Mouse (Mus musculus) heart, embryonic 16.5 days (tissue): Measurements from ENCODE around the gene Mccc2. TPM values are rescaled to one million over a fixed set of nuclear protein-coding genes. Genes with fewer than 3 reads are reported as not detected.

Experiments
- ATAC-seq: fragments of 200-750 bp; cut with Nextera tagmentation; replicated peaks from 2 replicates; pipeline ENCODE4 v1.8.0; 2017; ENCODE audit warnings: moderate number of reproducible peaks; ENCODE audit not compliant: insufficient read depth, low FRiP score; ENCODE audit errors: extremely low read depth
- H3K27ac ChIP-seq: fragments of 300-500 bp; sonication (generic); 2 replicates; pipeline ENCODE4 v1.5.1; 2014; ENCODE audit warnings: mild to moderate bottlenecking, low read length, control low read depth, moderate library complexity
- H3K27me3 ChIP-seq: fragments of 300-500 bp; sonication (generic); 2 replicates; pipeline ENCODE4 v1.6.1; 2014; ENCODE audit warnings: low read length, mixed read lengths; ENCODE audit not compliant: control insufficient read depth, insufficient read depth
- H3K36me3 ChIP-seq: fragments of 300-500 bp; sonication (generic); 2 replicates; pipeline ENCODE4 v1.6.1; 2014; ENCODE audit not compliant: control insufficient read depth, insufficient read depth
- H3K4me1 ChIP-seq: fragments of 300-500 bp; sonication (generic); 2 replicates; pipeline ENCODE4 v1.6.1; 2014; ENCODE audit warnings: low read length, mixed read lengths; ENCODE audit not compliant: control insufficient read depth, insufficient read depth
- H3K4me2 ChIP-seq: fragments of 300-500 bp; sonication (generic); 2 replicates; pipeline ENCODE4 v1.6.1; 2014; ENCODE audit warnings: low read depth, mild to moderate bottlenecking, control low read depth, low read length
- H3K4me3 ChIP-seq: fragments of 300-500 bp; sonication (generic); 2 replicates; pipeline ENCODE4 v1.5.1; 2014; ENCODE audit warnings: mild to moderate bottlenecking, control low read depth, low read length
- H3K9ac ChIP-seq: fragments of 300-500 bp; sonication (generic); 2 replicates; pipeline ENCODE4 v1.6.1; 2014; ENCODE audit warnings: low read length, control low read depth
- H3K9me3 ChIP-seq: fragments of 300-500 bp; sonication (generic); replicated peaks from 2 replicates; pipeline ENCODE4 v1.6.1; 2016; ENCODE audit warnings: low read length; ENCODE audit not compliant: control insufficient read depth
- WGBS: fragments of 180-500 bp; shearing (Covaris S2); extraction: QIAGEN DNeasy Blood & Tissue Kit; methylation state at CpG from one replicate; pipeline ENCODE4 v1.1.7; 2014; 5-methylcytosine and 5-hydroxymethylcytosine counted together
- polyA plus RNA-seq: library from polyadenylated mRNA; unstranded; fragments of >200 nt; fragmentation: Nextera tagmentation; extraction: Ambion mirVana; gene quantifications from 2 replicates; pipeline ENCODE4 v1.2.1, GENCODE M21; 2015

The Mccc2 gene
- polyA plus RNA-seq, 1 experiment from 2014 or later, result 33.4 TPM

GRCm38 (mm10) chr13:99954902-99955590, 60.4 kb downstream of the Mccc2 start:
- H3K27ac ChIP-seq, result no peak overlapping the region
- H3K9me3 ChIP-seq, result peaks cover 7% of the 10 kb centered on the region
- H3K4me3 ChIP-seq, result no peak overlapping the region
- no peak for ATAC-seq
- H3K36me3 ChIP-seq, result peaks cover 23% of the 10 kb centered on the region
- no peak overlapping the region for H3K4me2 ChIP-seq
- H3K4me1 ChIP-seq, result no peaks in the 10 kb centered on the region
- WGBS, result 89% methylated on average over 5 of the region's 5 CpGs
- no peaks in the 10 kb centered on the region for H3K27me3 ChIP-seq
- no peak overlapping the region for H3K9ac ChIP-seq

GRCm38 (mm10) chr13:99947417-99947816, 68.0 kb downstream of the Mccc2 start:
- Histone ChIP-seq H3K4me2 (no peak overlapping the region), H3K36me3 (peaks cover 7% of the 10 kb centered on the region), H3K4me3 (no peak overlapping the region), H3K9ac (no peak overlapping the region), H3K4me1 (no peaks in the 10 kb centered on the region), H3K9me3 (no peaks in the 10 kb centered on the region; the same call in 1 of the 2 replicates), H3K27me3 (no peaks in the 10 kb centered on the region), H3K27ac (no peak overlapping the region)
- ATAC-seq, result no peak
- 67% methylated on average over 4 of the region's 4 CpGs for WGBS

GRCm38 (mm10) chr13:99943525-99943924, 71.9 kb downstream of the Mccc2 start:
- no peak overlapping the region for H3K27ac ChIP-seq
- H3K27me3 ChIP-seq, result no peaks in the 10 kb centered on the region
- H3K9ac ChIP-seq, result no peak overlapping the region
- H3K9me3 ChIP-seq, result no peaks in the 10 kb centered on the region; the same call in 1 of the 2 replicates
- peaks cover 2% of the 10 kb centered on the region; the same call in 1 of the 2 replicates for H3K36me3 ChIP-seq
- no peak overlapping the region for H3K4me3 ChIP-seq
- 91% methylated on average over 2 of the region's 2 CpGs for WGBS
- no peak for ATAC-seq
- H3K4me2 ChIP-seq, result no peak overlapping the region
- no peaks in the 10 kb centered on the region for H3K4me1 ChIP-seq

- ATAC-seq, result no peak
- H3K4me1 ChIP-seq, result no peaks in the 10 kb centered on the region
- H3K9me3 ChIP-seq, result no peaks in the 10 kb centered on the region; the same call in 1 of the 2 replicates
- 32% methylated on average over 2 of the region's 2 CpGs for WGBS
- no peak overlapping the region for H3K4me2 ChIP-seq
- H3K36me3 ChIP-seq, result peaks cover 2% of the 10 kb centered on the region; the same call in 1 of the 2 replicates
- H3K9ac ChIP-seq, result no peak overlapping the region
- H3K27me3 ChIP-seq, result no peaks in the 10 kb centered on the region
- no peak overlapping the region for H3K4me3 ChIP-seq
- H3K27ac ChIP-seq, result no peak overlapping the region
Observed at GRCm38 (mm10) chr13:99940601-99941000, 74.8 kb downstream of the Mccc2 start.

- H3K9ac ChIP-seq, result no peak overlapping the region
- no peak overlapping the region for H3K4me2 ChIP-seq
- ATAC-seq, result no peak
- no peaks in the 10 kb centered on the region for H3K4me1 ChIP-seq
- H3K4me3 ChIP-seq, result no peak overlapping the region
- peaks cover 1% of the 10 kb centered on the region; the same call in 1 of the 2 replicates for H3K36me3 ChIP-seq
- H3K27me3 ChIP-seq, result no peaks in the 10 kb centered on the region
- H3K27ac ChIP-seq, result no peak overlapping the region
- 70% methylated on average over 8 of the region's 8 CpGs for WGBS
- H3K9me3 ChIP-seq, result no peaks in the 10 kb centered on the region; the same call in 1 of the 2 replicates
Observed at GRCm38 (mm10) chr13:99939320-99939671, 76.1 kb downstream of the Mccc2 start.

- Histone ChIP-seq H3K4me2 (no peak overlapping the region), H3K4me1 (no peaks in the 10 kb centered on the region), H3K9ac (no peak overlapping the region), H3K27ac (no peak overlapping the region), H3K4me3 (no peak overlapping the region), H3K9me3 (no peaks in the 10 kb centered on the region; the same call in 1 of the 2 replicates), H3K27me3 (no peaks in the 10 kb centered on the region), H3K36me3 (no peaks in the 10 kb centered on the region)
- WGBS, result 70% methylated on average over 10 of the region's 10 CpGs
- no peak for ATAC-seq
Observed at GRCm38 (mm10) chr13:99938606-99939319, 76.7 kb downstream of the Mccc2 start.

- Histone ChIP-seq H3K9ac (no peak overlapping the region), H3K4me3 (no peak overlapping the region), H3K36me3 (no peaks in the 10 kb centered on the region), H3K27me3 (no peaks in the 10 kb centered on the region), H3K27ac (no peak overlapping the region), H3K4me1 (no peaks in the 10 kb centered on the region), H3K4me2 (no peak overlapping the region), H3K9me3 (no peaks in the 10 kb centered on the region)
- no peak for ATAC-seq
- 53% methylated on average over 3 of the region's 3 CpGs for WGBS
Observed at GRCm38 (mm10) chr13:99937741-99938140, 77.7 kb downstream of the Mccc2 start.

GRCm38 (mm10) chr13:99932406-99932805, 83.0 kb downstream of the Mccc2 start:
- ATAC-seq, result 0 out of 2 replicates have a peak, but pooled peaks have one; percentile 23
- no peak overlapping the region for H3K27ac ChIP-seq
- no peak overlapping the region for H3K4me3 ChIP-seq
- H3K9ac ChIP-seq, result no peak overlapping the region
- H3K36me3 ChIP-seq, result no peaks in the 10 kb centered on the region
- H3K4me2 ChIP-seq, result no peak overlapping the region
- no peaks in the 10 kb centered on the region for H3K9me3 ChIP-seq
- 79% methylated on average over 1 of the region's 1 CpGs for WGBS
- H3K27me3 ChIP-seq, result no peaks in the 10 kb centered on the region
- H3K4me1 ChIP-seq, result no peaks in the 10 kb centered on the region

GRCm38 (mm10) chr13:99931502-99931901, 83.9 kb downstream of the Mccc2 start:
- Histone ChIP-seq H3K9ac (no peak overlapping the region), H3K4me3 (no peak overlapping the region), H3K27ac (no peak overlapping the region), H3K9me3 (no peaks in the 10 kb centered on the region), H3K4me2 (no peak overlapping the region), H3K27me3 (no peaks in the 10 kb centered on the region), H3K4me1 (no peaks in the 10 kb centered on the region), H3K36me3 (no peaks in the 10 kb centered on the region)
- no peak for ATAC-seq
- WGBS, result 82% methylated on average over 6 of the region's 6 CpGs
